Mouse (Mus musculus): ENCODE results near the gene Rarres2.

The Rarres2 gene

DNA sequence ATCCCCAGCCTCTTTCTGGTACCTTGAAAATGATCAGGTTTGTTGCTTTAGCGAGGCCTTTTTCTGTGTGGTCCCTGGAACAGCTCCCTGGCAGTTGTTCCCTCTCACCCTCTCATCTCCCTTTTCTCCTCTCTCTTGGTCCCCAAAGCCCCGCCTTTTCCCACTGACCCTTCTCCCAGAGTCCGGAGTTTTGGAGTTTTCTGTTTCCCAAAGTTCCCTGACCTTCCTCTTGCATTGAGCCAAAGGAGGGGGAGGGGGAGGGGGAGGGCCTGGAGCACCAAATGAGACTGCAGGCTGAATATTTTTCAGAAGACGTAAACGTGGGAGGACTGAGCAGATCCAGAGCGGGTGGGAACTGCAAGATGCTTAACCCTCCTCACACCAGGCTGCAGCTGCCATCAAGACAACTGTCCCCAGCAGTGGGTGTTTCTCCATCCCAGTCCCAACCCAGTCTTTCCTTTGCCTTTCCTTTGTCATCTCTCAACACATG lies at the start of gene Rarres2:
Rarres2 (minus strand) TSS at position 218 of the 490 bp plus-strand sequence.
- peak; percentile 64 to 74 for DNase-seq

DNA sequence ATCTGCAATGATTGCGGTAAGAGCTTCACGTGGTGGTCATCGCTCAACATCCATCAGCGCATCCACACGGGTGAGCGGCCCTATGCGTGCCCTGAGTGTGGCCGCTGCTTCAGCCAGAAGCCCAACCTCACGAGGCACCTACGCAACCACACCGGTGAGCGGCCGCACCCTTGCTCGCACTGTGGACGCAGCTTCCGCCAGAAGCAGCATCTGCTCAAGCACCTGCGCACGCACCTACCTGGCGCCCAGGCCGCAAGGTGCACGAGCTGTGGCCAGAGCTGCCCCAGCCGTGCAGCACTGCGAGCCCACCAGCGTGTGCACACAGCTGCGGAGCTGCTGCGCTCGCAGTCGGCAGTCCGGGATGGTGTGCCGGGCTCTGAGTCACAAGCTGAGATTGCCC lies 47.4 kb upstream of the Rarres2 start:
- no peak for DNase-seq

DNA sequence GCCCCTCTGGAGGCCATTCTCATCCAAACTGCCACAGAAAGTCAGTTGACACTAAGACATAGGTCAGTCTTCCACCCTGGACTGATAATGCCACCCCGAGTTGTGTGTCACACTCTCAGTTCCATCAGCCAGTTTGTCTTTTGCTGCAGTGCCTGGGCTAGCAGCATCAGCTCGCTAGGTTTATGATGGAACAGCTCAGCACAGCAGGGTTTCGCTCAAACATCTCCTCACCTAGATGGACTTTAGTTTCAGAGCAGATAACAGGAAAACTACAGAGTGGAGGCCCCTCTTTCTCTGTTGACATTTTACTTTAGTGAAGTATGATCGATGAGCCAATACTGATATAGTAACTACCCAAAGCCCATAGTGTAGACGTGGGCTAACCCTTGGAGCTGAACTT lies 42.2 kb upstream of the Rarres2 start:
- no peak for DNase-seq

DNA sequence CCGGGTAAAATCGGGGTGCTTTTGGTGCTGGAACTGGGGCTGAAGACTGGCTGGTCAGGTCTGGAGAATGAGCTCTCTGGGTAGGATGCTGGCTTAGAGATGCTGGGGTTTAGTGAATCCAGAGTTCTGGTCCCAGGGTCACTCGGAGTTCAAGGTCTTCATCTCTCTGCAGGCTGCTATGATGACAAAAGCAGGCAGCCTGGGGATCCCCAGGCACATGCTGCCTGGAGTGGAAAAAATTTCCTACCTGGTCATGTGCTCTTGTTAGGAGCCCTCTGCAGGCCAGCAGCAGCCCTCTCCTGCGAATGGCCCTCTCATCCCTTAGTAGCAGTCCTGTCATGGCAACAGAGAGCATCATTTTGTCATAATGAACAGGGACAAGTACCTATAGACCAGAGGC lies 40.9 kb upstream of the Rarres2 start:
- DNase-seq = no peak

DNA sequence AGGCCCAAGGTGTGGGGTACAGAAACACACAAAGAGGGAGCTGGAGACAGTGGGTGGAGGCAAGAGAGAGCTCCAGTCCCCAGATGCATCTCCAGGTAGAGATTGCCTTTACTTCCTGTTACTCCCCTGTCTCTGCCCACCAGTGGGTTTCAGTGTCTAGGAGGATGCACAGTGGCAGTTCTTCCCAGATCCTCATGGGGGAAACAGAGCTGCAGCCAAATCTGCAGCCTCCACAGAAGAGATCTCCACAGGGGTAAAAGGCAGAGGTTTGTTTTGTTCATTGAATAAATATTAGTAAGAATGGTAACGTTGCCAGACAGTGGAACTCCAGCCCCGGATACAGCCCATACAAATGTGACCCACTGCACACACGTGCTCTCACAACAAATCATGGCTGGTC lies 38.1 kb upstream of the Rarres2 start:
- DNase-seq = peak in 1 of 2 experiments; percentile 24

DNA sequence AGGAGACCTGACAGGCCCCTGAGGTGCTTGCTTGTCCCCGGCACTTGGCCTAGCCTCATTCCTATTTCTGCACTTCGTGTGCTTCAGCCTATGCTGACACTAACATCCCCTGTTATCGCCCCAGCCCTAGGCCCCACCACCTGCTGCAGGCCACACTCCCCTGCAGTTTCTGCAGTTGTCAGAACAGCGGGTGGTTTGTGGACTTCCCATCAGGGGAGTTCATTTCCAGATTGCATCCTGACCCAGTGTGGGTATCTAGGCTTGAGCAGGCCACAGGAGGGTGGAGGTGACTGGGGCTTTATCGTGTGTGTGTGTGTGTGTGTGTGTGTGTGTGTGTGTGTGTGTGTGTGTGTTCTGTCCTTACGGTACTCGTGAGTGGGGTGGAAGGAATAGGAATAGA lies 36.9 kb upstream of the Rarres2 start:
- DNase-seq = no peak

DNA sequence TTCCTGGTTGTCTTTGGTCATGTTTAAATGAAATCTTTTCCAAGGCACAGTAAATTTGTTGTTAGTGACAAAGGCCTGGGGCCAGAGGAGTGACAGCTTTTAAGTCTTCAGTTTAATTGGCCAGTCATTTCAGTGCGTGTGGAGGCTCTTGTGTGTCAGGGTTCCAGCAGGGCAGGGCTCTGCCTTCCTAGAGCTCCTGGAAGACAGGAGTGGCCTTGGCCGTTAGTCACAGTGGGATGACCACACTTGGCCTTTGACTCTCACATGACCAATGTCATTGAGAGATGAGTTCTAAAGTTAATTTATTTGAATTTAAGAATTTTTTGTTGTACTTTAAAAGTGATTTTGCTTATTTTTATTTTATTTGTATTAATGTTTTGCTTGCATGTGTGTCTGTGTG lies 35.5 kb upstream of the Rarres2 start:
- no peak for DNase-seq

DNA sequence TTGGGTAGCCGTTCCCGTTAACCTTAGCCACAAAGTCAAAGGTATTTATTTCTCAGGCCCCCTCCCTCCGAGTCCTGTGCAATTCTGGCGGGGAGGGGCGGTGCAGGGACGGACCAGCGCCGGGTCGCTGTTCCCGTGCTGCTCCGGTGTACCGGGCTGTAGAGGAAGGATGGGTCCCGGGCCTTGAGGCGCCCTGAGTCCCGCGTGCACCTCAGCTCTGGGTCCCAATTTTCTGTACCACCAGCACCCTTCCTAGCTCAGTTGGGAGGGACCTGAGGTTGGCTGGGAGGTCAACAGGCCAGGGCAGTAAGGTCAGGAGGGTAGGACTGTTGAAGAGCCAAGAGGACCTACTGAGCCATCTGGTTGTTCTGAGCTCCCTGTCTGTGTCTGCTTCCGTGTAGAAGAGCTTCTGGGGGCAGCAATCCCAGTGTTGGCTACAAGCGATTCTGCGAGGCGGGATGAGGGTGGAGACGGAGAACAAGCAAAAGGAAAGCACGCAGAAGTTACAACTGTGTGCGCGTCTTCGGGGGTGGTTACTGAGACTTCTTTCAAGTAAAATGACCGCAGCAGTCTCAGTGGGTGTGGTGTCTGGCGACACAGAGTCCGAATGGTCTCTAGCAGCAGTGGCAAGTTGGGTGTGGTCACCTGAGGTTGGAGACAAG lies 29.6 kb upstream of the Rarres2 start:
- DNase-seq = peak; percentile 48 to 50

DNA sequence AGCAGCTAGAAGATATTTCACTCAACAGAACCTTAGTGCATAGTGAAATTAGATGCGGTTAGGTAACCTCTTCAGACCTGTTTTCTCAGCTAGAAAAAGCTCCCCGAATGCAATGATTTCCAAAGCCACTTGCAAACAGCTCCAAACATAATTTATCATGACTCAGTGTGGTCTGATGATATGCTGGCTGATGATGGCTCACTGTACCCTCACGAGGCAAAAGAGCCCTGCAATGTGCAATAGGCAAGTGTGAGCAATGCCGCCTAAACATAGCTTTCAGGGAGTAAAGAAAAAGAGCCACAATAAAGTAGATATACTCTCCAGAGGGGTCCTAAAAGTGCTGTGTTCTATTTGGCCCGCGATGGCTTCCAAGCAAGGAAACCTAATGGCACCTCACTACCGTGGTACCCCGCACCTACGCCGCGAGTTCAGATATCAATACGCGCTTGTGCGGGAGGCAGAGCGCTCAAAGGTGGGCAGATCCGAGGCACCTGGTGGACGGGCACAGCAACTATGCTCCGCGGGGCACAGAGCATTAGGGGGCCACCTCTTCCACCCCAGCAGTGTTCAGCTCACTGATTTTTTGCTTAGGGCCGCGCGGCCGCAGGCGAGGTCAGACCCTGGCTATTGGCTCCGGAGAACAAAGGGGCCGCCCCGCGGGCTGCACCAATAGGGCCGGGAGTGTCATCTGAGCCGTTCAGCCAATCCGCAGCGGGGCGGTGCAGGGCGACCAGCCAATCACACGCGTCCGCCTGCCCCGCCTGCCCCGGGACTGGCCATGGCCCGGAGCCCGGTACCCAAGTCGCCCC lies 28.9 kb upstream of the Rarres2 start, which contains the start of gene Zfp775:
Zfp775 (plus strand) TSS at position 793 of the 809 bp plus-strand sequence.
- DNase-seq = peak; percentile 96 to 98

DNA sequence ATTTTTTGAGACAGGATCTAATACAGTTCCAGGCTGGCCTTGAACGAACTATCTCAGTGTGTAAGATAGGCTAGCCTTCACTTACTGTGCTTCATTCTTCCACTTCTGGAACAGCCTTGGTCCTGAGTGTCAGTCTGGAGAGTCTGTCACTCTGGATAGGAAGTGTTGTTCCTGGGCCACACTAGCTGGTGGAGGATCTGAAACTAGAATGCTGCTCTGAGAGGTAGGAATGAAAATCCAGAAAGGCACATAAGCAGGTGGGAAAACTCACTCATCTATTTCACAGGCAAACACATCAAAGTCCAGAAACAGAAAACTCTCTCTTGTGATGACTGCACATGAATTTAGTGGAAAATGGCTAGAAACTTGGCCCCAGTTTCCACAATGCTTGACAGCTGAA lies 28.0 kb upstream of the Rarres2 start:
- no peak for DNase-seq

DNA sequence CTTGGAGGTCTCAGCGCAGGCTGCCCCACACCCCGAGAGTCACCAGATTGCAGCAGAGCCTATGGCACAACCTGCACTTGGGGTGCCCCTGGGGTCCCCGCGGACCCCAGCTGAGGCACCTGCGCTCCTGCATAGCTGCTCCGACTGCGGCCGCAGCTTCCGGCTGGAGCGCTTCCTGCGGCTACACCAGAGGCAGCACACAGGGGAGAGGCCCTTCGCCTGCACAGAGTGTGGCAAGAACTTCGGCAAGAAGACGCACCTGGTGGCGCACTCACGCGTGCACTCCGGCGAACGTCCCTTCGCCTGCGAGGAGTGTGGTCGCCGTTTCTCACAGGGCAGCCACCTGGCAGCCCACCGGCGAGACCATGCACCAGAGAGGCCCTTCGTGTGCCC lies 24.6 kb upstream of the Rarres2 start:
- no peak for DNase-seq

DNA sequence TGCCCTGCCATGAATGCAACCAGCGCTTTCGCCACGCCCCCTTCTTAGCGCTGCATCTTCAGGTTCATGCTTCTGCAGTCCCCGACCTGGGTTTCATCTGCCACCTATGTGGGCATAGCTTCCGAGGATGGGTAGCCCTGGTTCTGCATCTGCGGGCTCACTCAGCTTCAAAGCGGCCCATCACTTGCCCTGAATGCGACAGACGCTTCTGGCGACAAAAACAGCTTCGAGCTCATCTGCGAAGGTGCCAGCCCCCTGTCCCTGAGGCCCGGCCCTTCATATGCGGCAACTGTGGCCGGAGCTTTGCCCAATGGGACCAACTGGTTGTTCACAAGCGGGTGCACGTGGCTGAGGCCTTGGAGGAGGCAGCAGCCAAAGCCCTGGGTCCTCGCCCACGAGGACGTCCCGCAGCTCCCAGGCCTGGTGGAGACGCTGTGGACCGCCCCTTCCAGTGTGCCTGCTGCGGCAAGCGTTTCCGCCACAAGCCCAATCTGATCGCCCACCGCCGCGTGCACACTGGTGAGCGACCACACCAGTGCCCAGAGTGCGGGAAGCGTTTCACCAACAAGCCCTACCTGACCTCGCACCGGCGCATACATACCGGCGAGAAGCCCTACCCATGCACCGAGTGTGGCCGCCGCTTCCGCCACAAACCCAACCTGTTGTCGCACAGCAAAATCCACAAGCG lies 24.1 kb upstream of the Rarres2 start:
- DNase-seq = no peak

DNA sequence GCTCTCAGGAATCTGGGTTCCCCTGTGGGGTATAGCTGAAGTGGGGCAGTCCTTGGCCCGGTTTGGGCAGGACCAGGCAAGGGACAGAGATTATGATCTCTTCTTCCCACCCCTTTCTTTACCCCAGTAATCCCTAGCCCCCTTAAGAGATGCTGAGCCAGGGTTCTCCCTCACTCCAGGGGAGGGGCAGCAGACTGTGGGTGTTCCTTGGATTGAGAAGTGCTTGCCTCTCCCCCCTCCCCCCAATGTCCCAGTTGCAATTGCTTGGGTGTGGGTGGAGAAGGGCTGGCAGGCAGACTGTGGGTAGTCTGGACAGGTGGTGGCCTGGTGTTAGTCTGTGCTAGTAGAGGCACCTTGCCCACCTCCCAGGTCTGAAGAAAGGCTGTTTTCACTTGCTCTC lies 22.7 kb upstream of the Rarres2 start:
- DNase-seq = no peak

DNA sequence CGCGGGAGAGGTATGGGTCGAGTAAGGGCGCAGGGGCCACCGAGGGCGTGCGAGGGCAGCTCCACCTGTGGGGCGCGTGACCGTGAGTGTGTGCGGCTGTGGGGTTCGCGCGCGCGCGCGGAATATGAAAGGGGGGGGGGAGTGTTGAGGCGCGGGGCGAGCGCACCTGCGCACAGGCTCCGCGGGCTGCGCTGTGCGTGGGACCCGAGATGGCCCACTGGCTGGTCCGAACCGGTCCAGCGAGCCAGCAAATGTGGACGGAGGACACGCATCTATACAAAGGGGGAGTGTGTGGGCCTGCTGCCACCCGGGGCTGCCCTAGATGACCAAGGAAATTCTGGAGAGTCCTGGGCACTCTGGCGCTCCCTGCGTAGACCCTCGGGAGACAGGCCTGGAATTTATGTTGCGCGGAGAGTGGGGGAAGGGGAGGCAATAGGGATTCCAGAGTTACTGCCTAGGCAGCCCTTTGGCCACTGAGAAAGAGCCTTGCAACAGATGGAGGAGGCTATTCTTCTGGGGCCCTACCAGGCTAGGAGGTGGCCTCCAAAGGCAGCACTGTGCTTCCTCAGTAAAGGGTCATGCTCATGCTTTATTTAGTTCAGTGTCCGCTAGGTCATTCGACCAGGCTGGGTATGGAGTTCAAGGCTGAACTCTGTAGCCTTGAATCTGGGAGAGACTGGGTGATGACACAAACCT lies 21.6 kb upstream of the Rarres2 start:
- DNase-seq = peak in 1 of 2 experiments; percentile 55

DNA sequence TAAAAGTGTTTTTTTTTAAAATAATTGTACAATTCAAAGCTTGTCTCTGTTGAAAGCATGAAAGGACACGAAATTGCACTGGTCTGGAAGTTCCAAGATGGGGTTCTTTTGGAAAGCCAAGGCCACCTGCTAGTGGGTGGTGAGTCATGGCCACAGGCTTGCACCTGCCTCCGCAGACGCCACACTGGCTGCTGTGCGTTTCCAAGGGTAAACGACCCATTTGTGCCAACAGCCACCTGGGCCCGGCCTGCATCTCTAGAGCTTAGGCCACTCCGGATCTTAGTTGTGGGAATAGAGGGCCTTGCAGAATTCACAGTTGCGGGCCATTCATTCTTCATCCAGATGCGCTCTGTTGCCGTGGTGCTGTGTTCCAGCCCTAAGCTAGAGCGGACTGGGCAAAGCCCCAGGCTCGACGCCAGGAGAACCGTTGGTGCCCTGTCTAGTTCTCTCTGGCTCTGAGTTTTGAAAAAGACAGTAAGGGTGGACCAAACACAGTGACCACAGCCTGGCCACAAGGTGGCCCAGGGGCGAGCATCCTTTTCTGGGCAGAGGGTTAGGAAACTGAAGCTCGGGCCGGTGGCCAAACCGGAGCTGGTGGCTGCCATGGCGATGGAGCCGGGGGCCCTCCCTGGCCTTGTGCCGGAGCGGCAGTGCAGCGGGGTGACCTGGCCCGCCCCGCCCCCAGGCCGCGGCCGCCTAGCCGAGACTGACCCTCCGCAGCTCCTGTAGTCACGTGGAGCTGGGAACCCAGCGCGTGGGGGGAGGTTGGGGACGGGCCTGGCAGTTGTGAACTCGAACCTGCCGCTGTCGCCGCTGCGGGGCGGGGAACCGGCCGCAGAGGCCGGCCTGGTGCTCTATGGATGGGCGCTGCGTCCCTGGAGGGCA lies 20.8 kb upstream of the Rarres2 start, which contains the start of the genes Repin1 and Gm44965:
Repin1 (plus strand) TSS at position 726 of the 885 bp plus-strand sequence.
Gm44965 (plus strand) TSS at position 784 of the 885 bp plus-strand sequence.
- DNase-seq = peak; percentile 94 to 96

DNA sequence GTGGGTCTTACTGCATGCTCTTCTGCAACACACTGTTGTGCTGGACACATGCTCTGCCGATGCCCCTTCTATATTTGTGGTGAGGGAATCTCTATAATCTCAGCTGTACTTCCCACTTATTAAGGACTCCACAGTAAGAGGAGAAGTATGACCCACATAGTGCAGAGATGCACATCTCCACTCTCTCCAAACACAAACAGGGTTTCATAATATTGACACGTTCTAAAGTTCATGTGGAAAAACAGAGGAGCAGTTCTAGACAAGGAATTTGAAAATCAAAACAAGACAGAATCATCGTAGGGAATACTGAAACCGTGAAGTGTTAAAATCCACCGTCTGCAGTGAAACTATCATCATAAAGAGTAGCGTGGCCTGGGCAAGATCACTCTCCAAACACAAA lies 19.3 kb upstream of the Rarres2 start:
- DNase-seq = no peak

DNA sequence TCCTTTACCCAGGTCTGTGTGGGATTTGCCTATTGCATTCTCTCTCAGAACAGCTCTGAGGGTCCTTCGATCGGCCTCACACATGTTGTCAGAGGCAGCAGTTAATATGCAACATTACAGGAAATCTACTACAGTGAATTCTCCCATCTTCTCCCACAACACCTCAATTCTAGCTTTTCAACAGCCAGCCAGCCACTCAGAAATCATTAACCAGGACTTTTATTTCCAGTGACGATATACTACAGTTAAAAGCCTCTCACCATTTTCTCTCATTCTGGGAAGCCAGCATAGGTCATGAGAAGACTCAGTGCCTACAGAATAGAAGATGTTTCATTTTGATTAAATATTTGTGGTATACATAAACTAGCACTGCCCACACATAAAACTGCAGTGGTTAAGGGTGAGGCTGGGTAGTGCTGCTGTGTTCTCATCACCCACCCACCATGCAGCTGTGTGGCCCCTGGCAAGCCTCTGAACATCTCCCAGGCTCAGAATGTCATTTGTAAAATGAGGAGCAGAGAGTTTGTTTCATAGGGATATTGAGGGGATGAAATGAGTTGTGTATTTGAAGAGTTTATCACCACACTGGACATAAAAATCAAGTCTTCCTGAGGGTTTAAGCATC lies 18.7 kb upstream of the Rarres2 start:
- no peak for DNase-seq

DNA sequence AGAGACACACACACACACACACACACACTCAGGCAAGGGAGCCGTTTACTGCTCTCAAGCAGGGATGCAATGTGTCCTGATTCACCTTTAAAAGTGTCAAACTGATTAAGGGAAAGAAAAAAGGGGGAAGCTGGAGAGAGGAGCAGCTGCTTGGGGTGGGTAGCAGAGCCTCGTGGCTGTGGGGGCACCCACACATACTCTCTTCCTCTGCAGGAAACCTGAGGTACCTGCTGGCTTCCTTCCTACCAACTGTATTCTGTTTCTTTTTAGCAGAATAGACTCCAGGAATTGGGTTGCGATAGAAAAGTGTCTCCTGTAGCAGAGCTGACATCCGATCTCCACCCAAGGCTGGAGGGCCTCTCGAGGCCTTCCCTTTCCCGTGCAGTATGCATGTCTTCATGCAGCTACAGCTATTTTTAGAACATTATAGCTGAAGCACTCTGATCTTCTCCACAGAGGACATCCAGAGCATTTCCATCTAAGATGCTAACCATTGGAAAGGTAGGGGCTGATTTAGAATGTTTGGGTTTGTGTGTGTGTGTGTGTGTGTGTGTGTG lies 16.7 kb upstream of the Rarres2 start, which contains the start of gene Gm45021:
Gm45021 (plus strand) TSS at position 417 of the 557 bp plus-strand sequence.
- no peak for DNase-seq

DNA sequence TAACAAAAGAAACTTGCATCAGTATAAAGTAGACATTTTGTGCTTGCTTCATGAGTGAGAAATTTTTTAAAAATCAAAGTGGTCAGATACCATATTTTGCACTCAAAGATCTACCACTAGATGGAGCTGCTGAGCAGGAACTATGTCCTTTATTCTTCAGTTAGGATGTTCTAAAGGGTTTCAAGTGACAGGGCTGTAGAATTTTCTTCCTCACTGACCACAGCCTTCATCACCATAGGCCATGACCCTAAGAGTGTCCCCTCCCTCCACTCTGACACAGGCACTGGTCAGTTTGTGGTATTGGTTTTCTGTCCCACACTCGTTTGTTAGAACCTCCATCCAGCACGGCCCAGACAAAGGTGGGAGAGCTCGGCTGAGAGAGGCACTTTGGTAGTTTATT lies 9.4 kb upstream of the Rarres2 start:
- no peak for DNase-seq

DNA sequence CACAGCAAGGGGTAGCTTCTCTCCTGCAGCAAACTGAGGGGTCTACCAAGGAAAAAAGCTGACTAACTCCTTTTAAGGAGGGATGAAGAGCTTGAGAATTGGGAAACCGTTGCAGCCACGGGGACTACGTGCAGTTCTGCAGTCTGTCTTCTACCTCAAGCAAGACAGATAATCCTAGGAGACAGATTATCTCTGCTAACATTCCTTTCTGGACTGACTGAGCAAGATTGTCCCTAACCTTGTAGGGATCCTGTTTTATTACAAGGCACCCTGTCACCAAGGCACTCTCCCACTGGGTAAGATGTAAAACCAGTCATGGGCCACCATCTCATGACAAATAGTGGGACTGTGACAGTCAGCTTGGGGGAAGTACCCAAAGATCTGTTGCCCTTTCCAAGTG lies 8.7 kb upstream of the Rarres2 start:
- no peak for DNase-seq

DNA sequence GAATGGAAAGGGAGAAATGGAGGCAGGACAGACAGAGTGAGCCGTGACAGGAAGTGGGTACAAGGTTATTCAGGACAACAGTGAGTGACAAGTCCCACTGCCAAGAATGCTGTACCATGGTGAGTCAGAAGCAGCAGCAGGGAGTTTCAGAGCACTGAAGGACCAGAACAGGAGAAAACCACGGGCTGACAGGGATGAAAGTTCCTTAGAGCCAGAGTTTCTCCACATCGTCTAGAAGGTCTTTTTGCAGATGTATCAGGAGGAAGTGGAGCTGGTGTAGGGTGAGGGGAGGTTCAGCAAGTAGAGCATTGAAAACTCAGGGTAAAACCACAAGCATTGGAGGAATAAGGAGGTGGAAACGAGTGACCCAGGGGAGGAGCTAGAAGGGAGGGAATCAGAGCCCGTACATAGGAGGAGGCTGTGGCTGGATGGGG lies 6.6 kb upstream of the Rarres2 start:
- peak in 1 of 2 experiments; percentile 47 for DNase-seq
